Mouse (Mus musculus): ENCODE results near the gene Tcf12. TPM values are rescaled to one million over a fixed set of nuclear protein-coding genes. Genes with fewer than 3 reads are reported as not detected.

Gene Tcf12
- total and polyA plus RNA-seq, 3 experiments: 41.4 to 42.3 (median 41.7) TPM

DNA sequence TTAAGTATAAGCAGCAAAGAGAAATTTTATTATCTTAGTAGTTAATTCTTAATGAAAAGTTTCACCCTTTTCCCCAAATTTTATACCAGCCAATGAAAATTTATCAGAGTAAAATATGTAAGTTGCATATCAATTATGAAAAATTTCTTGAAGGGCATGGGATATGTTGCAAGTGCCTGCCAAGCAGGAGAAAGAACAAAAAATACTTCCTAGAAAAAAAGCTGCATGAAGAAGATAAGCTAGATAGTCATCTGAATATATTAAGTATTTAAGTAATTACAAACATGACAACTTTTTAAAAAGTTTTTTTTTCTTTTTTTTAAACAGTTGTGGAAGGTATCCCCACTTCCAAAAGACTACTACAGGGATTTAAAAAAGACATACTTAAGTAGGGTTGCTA, 179.7 kb downstream of the Tcf12 start:
- H3K9me3 ChIP-seq (replicated peaks; ENCODE audit: low read length): no peaks in the 10 kb centered on the region
- dilution Hi-C loops (cut with MboI; ENCODE audit: extremely low pct_ligation_motif_present, extremely low pct_unique_long_range_greater_than_20kb, low sequenced_read_pairs): no loop called here
- no peak for DNase-seq (ENCODE audit: extremely low read depth)

DNA sequence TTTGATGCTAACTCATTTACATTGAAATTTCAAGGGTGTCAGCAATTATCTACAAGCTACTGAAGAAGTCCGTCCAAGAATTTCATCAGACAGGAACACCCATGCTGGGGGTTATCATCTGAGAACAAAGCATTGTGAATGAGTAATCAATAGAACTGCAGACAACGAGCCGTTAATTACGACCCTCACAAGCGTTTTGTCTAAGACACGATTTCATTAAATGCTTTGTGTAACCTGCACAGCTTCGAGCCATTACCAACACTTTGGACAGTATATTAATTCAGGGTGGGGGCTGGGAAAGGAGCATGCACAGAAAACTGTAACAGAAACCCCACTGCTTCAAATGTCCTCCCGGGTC, 180.3 kb downstream of the Tcf12 start:
- Histone ChIP-seq H3K27ac (ENCODE audit: insufficient read depth, low read depth) (no peak overlapping the region), H3K79me2 (replicated peaks; ENCODE audit: control insufficient read depth, extremely low read depth, insufficient read depth, poor library complexity, severe bottlenecking) (no peaks in the 10 kb centered on the region), H3K4me1 (ENCODE audit: control insufficient read depth in 1 of 2, insufficient read depth in 2 of 2) (no peaks in the 10 kb centered on the region), H3K4me3 (replicated peaks in 1 of 3; ENCODE audit: low read depth in 2 of 3, low read length in 2 of 3, poor library complexity in 1 of 3) (no peak overlapping the region), H3K9ac (ENCODE audit: insufficient read depth, low read depth) (no peak overlapping the region), H3K9me3 (replicated peaks; ENCODE audit: low read length) (no peaks in the 10 kb centered on the region), H3K4me2 (ENCODE audit: insufficient read depth, low read depth, poor library complexity, severe bottlenecking) (no peak overlapping the region), H3K27me3 (replicated peaks) (no peaks in the 10 kb centered on the region), H3K36me3 (replicated peaks in 1 of 2; ENCODE audit: control insufficient read depth in 1 of 2, insufficient read depth in 1 of 2, low read length in 1 of 2) (peaks cover 0 to 10% of the 10 kb centered on the region in 2 experiments)
- dilution Hi-C loops (cut with MboI; ENCODE audit: extremely low pct_ligation_motif_present, extremely low pct_unique_long_range_greater_than_20kb, low sequenced_read_pairs) (no loop called here), in situ Hi-C loops (cut with MboI; ENCODE audit: low pct_ligation_motif_present, low pct_unique_long_range_greater_than_20kb, low sequenced_read_pairs) (no loop called here)
- DNase-seq (ENCODE audit: extremely low read depth): no peak
- TF ChIP-seq GABPA (IDR thresholded peaks at IDR 0.05; ENCODE audit: insufficient replicate concordance, low read depth, low read length) (no peak), USF1 (IDR thresholded peaks at IDR 0.05; ENCODE audit: low read depth, low read length) (no peak), JUN (IDR thresholded peaks at IDR 0.05; ENCODE audit: insufficient read depth, low read depth, low read length) (no peak), ZKSCAN1 (IDR thresholded peaks at IDR 0.05; ENCODE audit: borderline replicate concordance, low read depth, low read length) (no peak), RAD21 (IDR thresholded peaks at IDR 0.05; ENCODE audit: low read depth, low read length) (no peak), MEF2A (IDR thresholded peaks at IDR 0.05; ENCODE audit: borderline replicate concordance, low read depth, low read length) (no peak), RCOR1 (conservative IDR thresholded peaks at IDR 0.05; ENCODE audit: low read depth, low read length) (no peak)

More for the DNA sequence above, 179.7 kb downstream of the Tcf12 start:
- TF ChIP-seq EP300 (IDR thresholded peaks at IDR 0.05; ENCODE audit: low read length): no peak
- TF ChIP-seq E2F4 (IDR thresholded peaks at IDR 0.05; ENCODE audit: insufficient replicate concordance, low read depth, low read length): no peak
- no peak for TF ChIP-seq MAX (IDR thresholded peaks at IDR 0.05; ENCODE audit: low read length)
- no peak for TF ChIP-seq ZMIZ1 (IDR thresholded peaks at IDR 0.05; ENCODE audit: low read depth, low read length)
- no peak for TF ChIP-seq POLR2A (IDR thresholded peaks at IDR 0.05; ENCODE audit: low read depth, low read length)
- no peak for TF ChIP-seq TBP (conservative IDR thresholded peaks at IDR 0.05; ENCODE audit: low read depth, low read length)
- TF ChIP-seq USF1 (IDR thresholded peaks at IDR 0.05; ENCODE audit: low read depth, low read length): no peak
- Histone ChIP-seq H3K9ac (ENCODE audit: insufficient read depth, low read depth) (no peak overlapping the region), H3K4me2 (ENCODE audit: insufficient read depth, low read depth, poor library complexity, severe bottlenecking) (no peak overlapping the region), H3K79me2 (replicated peaks; ENCODE audit: control insufficient read depth, extremely low read depth, insufficient read depth, poor library complexity, severe bottlenecking) (no peaks in the 10 kb centered on the region), H3K27me3 (replicated peaks) (no peaks in the 10 kb centered on the region), H3K4me1 (ENCODE audit: control insufficient read depth in 1 of 2, insufficient read depth in 2 of 2) (no peaks in the 10 kb centered on the region), H3K4me3 (replicated peaks in 1 of 3; ENCODE audit: low read depth in 2 of 3, low read length in 2 of 3, poor library complexity in 1 of 3) (no peak overlapping the region), H3K36me3 (replicated peaks in 1 of 2; ENCODE audit: control insufficient read depth in 1 of 2, insufficient read depth in 1 of 2, low read length in 1 of 2) (peaks cover 0 to 10% of the 10 kb centered on the region in 2 experiments), H3K27ac (ENCODE audit: insufficient read depth, low read depth) (no peak overlapping the region)
- in situ Hi-C loops (cut with MboI; ENCODE audit: low pct_ligation_motif_present, low pct_unique_long_range_greater_than_20kb, low sequenced_read_pairs): no loop called here

Measured in CH12.LX (cell line).